9 mouse cellular contexts compared by ENCODE assay signal in genomic region chr10:119131977-119132376, GRCm38 (mm10).
DNase-seq lines count a peak whose midpoint lies in the region; ATAC-seq lines count a peak whose summit lies in the region.
"Had no signal": no experiment of that assay in that cellular context is flagged by ENCODE, and none has a peak within 500 bp of the region (broad histone marks: within the 10 kb centered on the region; RNA-seq: fewer than 3 reads in every experiment).

No protein-coding gene starts in this region.

- H3K27ac ChIP-seq in heart, embryonic 15.5 days: no peak overlapping the region
- H3K27ac ChIP-seq in forebrain, embryonic 15.5 days (replicated peaks): no peak overlapping the region
- no peak overlapping the region for H3K27ac ChIP-seq in midbrain, embryonic 11.5 days (ENCODE audit: low read depth, low read length)

- 39% methylated on average over 16 of the region's 16 CpGs for WGBS in heart, embryonic 15.5 days
- 57% methylated on average over 16 of the region's 16 CpGs for WGBS in forebrain, embryonic 15.5 days
- WGBS in midbrain, embryonic 11.5 days: 42% methylated on average over 16 of the region's 16 CpGs

- no peak overlapping the region for H3K4me3 ChIP-seq in heart, embryonic 15.5 days
- H3K4me3 ChIP-seq in forebrain, embryonic 15.5 days: no peak overlapping the region
- H3K4me3 ChIP-seq in midbrain, embryonic 11.5 days (ENCODE audit: low read depth, low read length): no peak overlapping the region

- no peaks in the 10 kb centered on the region for H3K27me3 ChIP-seq in heart, embryonic 15.5 days
- H3K27me3 ChIP-seq in forebrain, embryonic 15.5 days: no peaks in the 10 kb centered on the region
- no peaks in the 10 kb centered on the region for H3K27me3 ChIP-seq in midbrain, embryonic 11.5 days (ENCODE audit: control insufficient read depth, insufficient read depth, low read length)
- H3K27me3 ChIP-seq: CH12.LX had no signal

- H3K4me2 ChIP-seq in heart, embryonic 15.5 days: peak overlapping the region; percentile 24
- H3K4me2 ChIP-seq in forebrain, embryonic 15.5 days (replicated peaks): 0 out of 2 replicates have a peak overlapping the region, but pooled peaks have one; percentile 10
- H3K4me2 ChIP-seq in midbrain, embryonic 11.5 days: no peak overlapping the region; the same call in 1 of the 2 replicates

- no peak overlapping the region for H3K9ac ChIP-seq in heart, embryonic 15.5 days
- no peak overlapping the region for H3K9ac ChIP-seq in forebrain, embryonic 15.5 days (replicated peaks)
- no peak overlapping the region for H3K9ac ChIP-seq in midbrain, embryonic 11.5 days (ENCODE audit: low read length)

- peaks cover 7% of the 10 kb centered on the region for H3K4me1 ChIP-seq in heart, embryonic 15.5 days (replicated peaks)
- no peaks in the 10 kb centered on the region for H3K4me1 ChIP-seq in forebrain, embryonic 15.5 days
- peaks cover 4% of the 10 kb centered on the region; the same call in 1 of the 2 replicates for H3K4me1 ChIP-seq in midbrain, embryonic 11.5 days (ENCODE audit: control insufficient read depth, insufficient read depth, low read length)

- ATAC-seq in heart, embryonic 15.5 days (replicated peaks; ENCODE audit: insufficient number of reproducible peaks, insufficient read depth, low FRiP score, low read depth): no peak
- ATAC-seq in forebrain, embryonic 15.5 days (replicated peaks): peak; percentile 84
- ATAC-seq in midbrain, embryonic 11.5 days (ENCODE audit: low FRiP score): peak; percentile 86

- no peak for DNase-seq in heart, adult 8-10 months (ENCODE audit: low spot score)
- peak; percentile 1 for DNase-seq in cerebellum, adult 11 months
- peak; percentile 92 for DNase-seq in midbrain, embryonic 11.5 days (ENCODE audit: low spot score, missing footprints)
- DNase-seq in kidney, postnatal 10 days: no peak
- no peak for DNase-seq in ovary, postnatal 36 days (ENCODE audit: low spot score)
- no peak for DNase-seq in heart, postnatal 4 days

- H3K36me3 ChIP-seq in heart, embryonic 15.5 days: no peaks in the 10 kb centered on the region
- H3K36me3 ChIP-seq in forebrain, embryonic 15.5 days: no peaks in the 10 kb centered on the region
- H3K36me3 ChIP-seq in midbrain, embryonic 11.5 days (ENCODE audit: control insufficient read depth, insufficient read depth, low read length): no peaks in the 10 kb centered on the region

- H3K9me3 ChIP-seq in heart, embryonic 15.5 days (replicated peaks): no peaks in the 10 kb centered on the region
- H3K9me3 ChIP-seq in forebrain, embryonic 15.5 days: no peaks in the 10 kb centered on the region
- H3K9me3 ChIP-seq in midbrain, embryonic 11.5 days (ENCODE audit: control insufficient read depth, low read length): no peaks in the 10 kb centered on the region

Comparison
In these comparisons a context has a peak if more than half of its experiments do, and no peak if none do; other contexts are left out.
1. DNase-seq: peak in cerebellum, adult 11 months (single experiment) and midbrain, embryonic 11.5 days (single experiment); none in heart, adult 8-10 months (single experiment), kidney, postnatal 10 days (single experiment), ovary, postnatal 36 days (single experiment) and heart, postnatal 4 days (single experiment).